Mouse (Mus musculus) bone marrow, adult 2 months (tissue): ENCODE results near the gene Olfr1375.
"Not testable (repeated sequence)": the region's sequence is repeated elsewhere in the genome, so short reads cannot be mapped to it uniquely, and the experiment has no call there.

Experiments
- CTCF ChIP-seq: fragments of 200-500 bp; IDR thresholded peaks from 2 replicates; pipeline ENCODE4 v1.5.1; 2011; ENCODE audit warnings: low read length, control low read depth; ENCODE audit not compliant: control insufficient read depth, insufficient read depth
- POLR2A ChIP-seq: fragments of 200-500 bp; IDR thresholded peaks from 2 replicates; pipeline ENCODE4 v1.6.1; 2011; ENCODE audit warnings: low read depth, mild to moderate bottlenecking, control low read depth, low read length, borderline replicate concordance; ENCODE audit not compliant: control insufficient read depth

DNA sequence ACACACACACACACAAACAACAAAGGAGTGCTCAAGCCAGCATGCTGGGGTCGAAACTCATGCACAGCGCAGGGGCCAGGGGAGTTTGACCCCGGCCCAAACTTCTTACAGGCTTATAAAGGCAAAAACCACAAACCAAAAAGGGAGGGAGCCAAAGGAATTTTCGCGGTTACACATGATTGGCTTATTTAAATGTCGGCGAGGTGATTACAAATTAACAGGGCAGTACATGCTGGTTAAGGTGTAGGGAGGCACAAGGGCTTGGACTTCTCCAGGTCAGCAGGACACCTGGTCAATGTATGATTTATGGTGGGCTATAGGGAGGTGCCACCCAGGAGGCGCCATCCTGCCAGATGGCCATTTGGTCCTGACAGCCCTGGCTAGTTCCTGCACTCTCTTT, 18.5 kb upstream of the Olfr1375 start:
- not testable (repeated sequence) for TF ChIP-seq CTCF, POLR2A
